ENCODE assay signal across 8 mouse cellular contexts in genomic region chr9:49571695-49572510, GRCm38 (mm10).
DNase-seq lines count a peak whose midpoint lies in the region; ATAC-seq and TF ChIP-seq lines count a peak whose summit lies in the region.
"Had no signal": no experiment of that assay in that cellular context is flagged by ENCODE, and none has a peak within 500 bp of the region (broad histone marks: within the 10 kb centered on the region; RNA-seq: fewer than 3 reads in every experiment).

No protein-coding gene starts in this region.

- H3K4me3 ChIP-seq in left cerebral cortex, adult 2 months = no peak overlapping the region
- no peak overlapping the region for H3K4me3 ChIP-seq in cerebellum, adult 2 months (replicated peaks; ENCODE audit: insufficient read depth, low read depth, low read length)
- H3K4me3 ChIP-seq in forebrain, embryonic 16.5 days (replicated peaks; ENCODE audit: low read length) = no peak overlapping the region
- H3K4me3 ChIP-seq in midbrain, embryonic 13.5 days (replicated peaks) = no peak overlapping the region
- H3K4me3 ChIP-seq: megakaryocyte, embryonic 14.5 days had no signal

- no peaks in the 10 kb centered on the region for H3K27me3 ChIP-seq in cerebellum, adult 2 months (ENCODE audit: control insufficient read depth, insufficient read depth, low read length)
- H3K27me3 ChIP-seq in forebrain, embryonic 16.5 days (replicated peaks; ENCODE audit: control insufficient read depth, insufficient read depth, low read length) = no peaks in the 10 kb centered on the region
- no peaks in the 10 kb centered on the region for H3K27me3 ChIP-seq in midbrain, embryonic 13.5 days
- H3K27me3 ChIP-seq: megakaryocyte, embryonic 14.5 days had no signal

- intact Hi-C loops in left cerebral cortex, adult 2 months (cut with DNase I) = loop anchor here (2.0 to 5.0 kb wide), 2 partner anchors 21 to 225 kb away; partner anchors contain the start of gene Ncam1
- intact Hi-C loops in left cerebral cortex, postnatal 10 days (cut with DNase I) = no loop called here

- no peak overlapping the region for H3K9ac ChIP-seq in forebrain, embryonic 16.5 days (replicated peaks; ENCODE audit: low read depth, low read length)
- no peak overlapping the region for H3K9ac ChIP-seq in midbrain, embryonic 13.5 days (replicated peaks)

- H3K36me3 ChIP-seq in forebrain, embryonic 16.5 days (ENCODE audit: control insufficient read depth, insufficient read depth) = peaks cover 7% of the 10 kb centered on the region
- H3K36me3 ChIP-seq in midbrain, embryonic 13.5 days = peaks cover 26% of the 10 kb centered on the region

- TF ChIP-seq POLR2A in cerebellum, adult 2 months (IDR thresholded peaks at IDR 0.05; ENCODE audit: borderline replicate concordance, insufficient read depth, low read length) = no peak

- no peak for TF ChIP-seq CTCF in left cerebral cortex, adult 2 months (IDR thresholded peaks at IDR 0.05)
- TF ChIP-seq CTCF in cerebellum, adult 2 months (IDR thresholded peaks at IDR 0.05; ENCODE audit: borderline replicate concordance, insufficient read depth, low read depth, low read length) = no peak

- H3K27ac ChIP-seq in left cerebral cortex, adult 2 months = peak overlapping the region; percentile 81
- H3K27ac ChIP-seq in cerebellum, adult 2 months (ENCODE audit: insufficient read depth, low read length) = peak overlapping the region; percentile 58
- H3K27ac ChIP-seq in forebrain, embryonic 16.5 days (ENCODE audit: low read length) = peak overlapping the region; percentile 81
- H3K27ac ChIP-seq in midbrain, embryonic 13.5 days = peak overlapping the region; percentile 92

- peaks cover 27% of the 10 kb centered on the region; the same call in 1 of the 2 replicates for H3K4me1 ChIP-seq in cerebellum, adult 2 months (ENCODE audit: control insufficient read depth, insufficient read depth, low read length)
- peaks cover 34% of the 10 kb centered on the region for H3K4me1 ChIP-seq in forebrain, embryonic 16.5 days (replicated peaks; ENCODE audit: control insufficient read depth, insufficient read depth, low read length)
- peaks cover 60% of the 10 kb centered on the region for H3K4me1 ChIP-seq in midbrain, embryonic 13.5 days (replicated peaks)
- H3K4me1 ChIP-seq: megakaryocyte, embryonic 14.5 days had no signal

- H3K4me2 ChIP-seq in forebrain, embryonic 16.5 days (ENCODE audit: low read length) = no peak overlapping the region
- no peak overlapping the region for H3K4me2 ChIP-seq in midbrain, embryonic 13.5 days (replicated peaks)

- no peak for ATAC-seq in forebrain, embryonic 16.5 days
- no peak for ATAC-seq in midbrain, embryonic 13.5 days

- WGBS in cerebellum, adult 2 months = 17% methylated on average over 9 of the region's 9 CpGs
- WGBS in forebrain, embryonic 16.5 days = 55% methylated on average over 9 of the region's 9 CpGs
- 61% methylated on average over 9 of the region's 9 CpGs for WGBS in midbrain, embryonic 13.5 days

- no peaks in the 10 kb centered on the region for H3K9me3 ChIP-seq in forebrain, embryonic 16.5 days (ENCODE audit: control insufficient read depth, low read length)
- H3K9me3 ChIP-seq in midbrain, embryonic 13.5 days = no peaks in the 10 kb centered on the region

- peak in 1 of 2 experiments; percentile 30 for DNase-seq in left cerebral cortex, adult 2 months (ENCODE audit: extremely low spot score in 1 of 2, low spot score in 2 of 2)
- DNase-seq in left cerebral cortex, postnatal 10 days (ENCODE audit: extremely low spot score in 1 of 2, low spot score in 2 of 2) = no peak
- peak; percentile 52 to 82 for DNase-seq in cerebellum, adult 2 months
- DNase-seq in retina, postnatal 1 day = no peak
- DNase-seq in T-cell, adult 2 months (ENCODE audit: low spot score) = no peak

Comparison
In these comparisons a context has a peak if more than half of its experiments do, and no peak if none do; other contexts are left out.
1. DNase-seq: peak in cerebellum, adult 2 months (2 of 2); none in left cerebral cortex, postnatal 10 days (0 of 2), retina, postnatal 1 day (single experiment) and T-cell, adult 2 months (single experiment).
2. Peak in every context shown above with its lines, with median percentiles within 50 percentile points of each other: H3K27ac ChIP-seq.